ENCODE assay signal across 10 mouse cellular contexts in genomic region chr4:32923891-32924294, GRCm38 (mm10). TPM values are rescaled to one million over a fixed set of nuclear protein-coding genes. Genes with fewer than 3 reads are reported as not detected.
DNase-seq lines count a peak whose midpoint lies in the region; ATAC-seq and TF ChIP-seq lines count a peak whose summit lies in the region.
"Had no signal": no experiment of that assay in that cellular context is flagged by ENCODE, and none has a peak within 500 bp of the region (broad histone marks: within the 10 kb centered on the region; RNA-seq: fewer than 3 reads in every experiment).

No protein-coding gene starts in this region.

- TF ChIP-seq POLR2A in ES-Bruce4 (IDR thresholded peaks at IDR 0.05; ENCODE audit: insufficient read depth, low read length), result no peak

- ATAC-seq in hindbrain, postnatal 0 days, result 0 out of 2 replicates have a peak, but pooled peaks have one; percentile 34
- ATAC-seq in intestine, postnatal 0 days, result no peak

- H3K9ac ChIP-seq in ES-Bruce4 (ENCODE audit: low read depth, poor library complexity, severe bottlenecking), result peak overlapping the region; percentile 11; the same call in 1 of the 2 replicates
- H3K9ac ChIP-seq in hindbrain, postnatal 0 days (replicated peaks; ENCODE audit: low read length), result no peak overlapping the region
- H3K9ac ChIP-seq in intestine, postnatal 0 days (ENCODE audit: low read depth, low read length), result no peak overlapping the region
- H3K9ac ChIP-seq: liver, embryonic 15.5 days had no signal

- peak overlapping the region; percentile 27 for H3K4me2 ChIP-seq in hindbrain, postnatal 0 days (ENCODE audit: low read depth, low read length)
- no peak overlapping the region for H3K4me2 ChIP-seq in intestine, postnatal 0 days (replicated peaks; ENCODE audit: low read depth)
- H3K4me2 ChIP-seq: liver, embryonic 15.5 days had no signal

- WGBS in forebrain, embryonic 10.5 days, result 10% methylated on average over 9 of the region's 9 CpGs
- 18% methylated on average over 9 of the region's 9 CpGs for WGBS in hindbrain, postnatal 0 days
- 57% methylated on average over 9 of the region's 9 CpGs for WGBS in intestine, postnatal 0 days

- H3K9me3 ChIP-seq in E14TG2a.4 (ENCODE audit: low read length) (no peaks in the 10 kb centered on the region), ES-Bruce4 (replicated peaks; ENCODE audit: control insufficient read depth, insufficient read depth, low read length, poor library complexity, severe bottlenecking) (no peaks in the 10 kb centered on the region)
- H3K9me3 ChIP-seq in forebrain, embryonic 10.5 days, result no peaks in the 10 kb centered on the region
- no peaks in the 10 kb centered on the region for H3K9me3 ChIP-seq in hindbrain, postnatal 0 days (ENCODE audit: low read length)
- no peaks in the 10 kb centered on the region for H3K9me3 ChIP-seq in intestine, postnatal 0 days (ENCODE audit: control insufficient read depth)
- H3K9me3 ChIP-seq: liver, embryonic 15.5 days had no signal

- H3K4me1 ChIP-seq in E14TG2a.4 (replicated peaks; ENCODE audit: low read depth, low read length), result peaks cover 78% of the 10 kb centered on the region
- H3K4me1 ChIP-seq in ES-Bruce4 (ENCODE audit: control insufficient read depth, insufficient read depth, low read length), result peaks cover 3% of the 10 kb centered on the region
- H3K4me1 ChIP-seq in forebrain, embryonic 10.5 days, result peaks cover 50% of the 10 kb centered on the region
- H3K4me1 ChIP-seq in hindbrain, postnatal 0 days (ENCODE audit: insufficient read depth, low read length), result peaks cover 4% of the 10 kb centered on the region; the same call in 1 of the 2 replicates
- H3K4me1 ChIP-seq in intestine, postnatal 0 days (replicated peaks; ENCODE audit: control insufficient read depth, insufficient read depth, low read length), result no peaks in the 10 kb centered on the region
- H3K4me1 ChIP-seq: liver, embryonic 15.5 days had no signal

- peak overlapping the region; percentile 96 for H3K27ac ChIP-seq in ES-Bruce4 (ENCODE audit: insufficient read depth, low read length)
- peak overlapping the region; percentile 87 for H3K27ac ChIP-seq in forebrain, embryonic 10.5 days
- no peak overlapping the region for H3K27ac ChIP-seq in hindbrain, postnatal 0 days
- no peak overlapping the region for H3K27ac ChIP-seq in intestine, postnatal 0 days (ENCODE audit: low read depth, low read length)
- H3K27ac ChIP-seq: liver, embryonic 15.5 days had no signal

- H3K27me3 ChIP-seq in E14TG2a.4 (ENCODE audit: insufficient read depth, low read length), result no peaks in the 10 kb centered on the region
- H3K27me3 ChIP-seq in ES-Bruce4 (ENCODE audit: control insufficient read depth, insufficient read depth, low read length, poor library complexity, severe bottlenecking), result no peaks in the 10 kb centered on the region
- H3K27me3 ChIP-seq in forebrain, embryonic 10.5 days (ENCODE audit: poor library complexity, severe bottlenecking), result no peaks in the 10 kb centered on the region
- H3K27me3 ChIP-seq in hindbrain, postnatal 0 days (ENCODE audit: insufficient read depth, low read length), result no peaks in the 10 kb centered on the region
- no peaks in the 10 kb centered on the region for H3K27me3 ChIP-seq in intestine, postnatal 0 days (replicated peaks; ENCODE audit: control insufficient read depth, insufficient read depth, low read length)

- H3K4me3 ChIP-seq in E14TG2a.4 (replicated peaks; ENCODE audit: low read length) (peak overlapping the region; percentile 67), ES-Bruce4 (ENCODE audit: low read depth, low read length) (no peak overlapping the region)
- H3K4me3 ChIP-seq in forebrain, embryonic 10.5 days, result peak overlapping the region; percentile 36
- H3K4me3 ChIP-seq in hindbrain, postnatal 0 days (ENCODE audit: low read length), result no peak overlapping the region
- H3K4me3 ChIP-seq in intestine, postnatal 0 days (ENCODE audit: low read depth, low read length), result no peak overlapping the region
- H3K4me3 ChIP-seq: liver, embryonic 15.5 days had no signal

- H3K36me3 ChIP-seq in E14TG2a.4 (ENCODE audit: insufficient read depth, low read length) (no peaks in the 10 kb centered on the region), ES-Bruce4 (ENCODE audit: control insufficient read depth, insufficient read depth, low read length, poor library complexity, severe bottlenecking) (no peaks in the 10 kb centered on the region)
- H3K36me3 ChIP-seq in forebrain, embryonic 10.5 days (replicated peaks), result peaks cover 3% of the 10 kb centered on the region; the same call in 1 of the 2 replicates
- no peaks in the 10 kb centered on the region for H3K36me3 ChIP-seq in hindbrain, postnatal 0 days (ENCODE audit: insufficient read depth, low read length)
- no peaks in the 10 kb centered on the region for H3K36me3 ChIP-seq in intestine, postnatal 0 days (ENCODE audit: control insufficient read depth, insufficient read depth)
- H3K36me3 ChIP-seq: liver, embryonic 15.5 days had no signal

- peak; percentile 66; the same call in 1 of the 2 replicates for TF ChIP-seq EP300 in ES-Bruce4 (IDR thresholded peaks at IDR 0.05; ENCODE audit: insufficient read depth, low read depth, low read length)

- TF ChIP-seq CTCF in E14TG2a.4 (conservative IDR thresholded peaks at IDR 0.05; ENCODE audit: low read length) (no peak), ES-Bruce4 (IDR thresholded peaks at IDR 0.05; ENCODE audit: low read depth, low read length) (no peak)
- no peak for TF ChIP-seq CTCF in hindbrain, postnatal 0 days (IDR thresholded peaks at IDR 0.05; ENCODE audit: low read depth)
- no peak for TF ChIP-seq CTCF in intestine, postnatal 0 days (IDR thresholded peaks at IDR 0.05; ENCODE audit: low read depth)

- peak; percentile 41 for DNase-seq in forebrain, embryonic 10.5 days (ENCODE audit: extremely low spot score, low spot score)
- no peak for DNase-seq in hindbrain, postnatal 0 days (ENCODE audit: low spot score)
- no peak for DNase-seq in spleen, postnatal 4 days (ENCODE audit: low spot score in 2 of 2)
- DNase-seq in adrenal gland, adult 18-20 months (ENCODE audit: low spot score in 2 of 2), result no peak
- DNase-seq in thymus, postnatal 25 days, result no peak
- DNase-seq: kidney, adult 8-10 months had no signal

RNA-seq across cellular contexts. Expression of gene Ankrd6, which starts 26.7 kb away (rescaled TPM):
- polyA plus RNA-seq in ES-Bruce4 (2011; ENCODE audit: insufficient read depth, insufficient read length, low read depth, missing spikeins), result 11.8 and 12.0 TPM in 2 replicates
- polyA plus RNA-seq in forebrain, embryonic 10.5 days (2016; fragmentation: Nextera tagmentation; extraction: Ambion mirVana), result 11.9 and 12.4 TPM in 2 replicates
- 26.5 and 32.3 TPM in 2 replicates for total RNA-seq in hindbrain, postnatal 0 days (2014; rRNA removed)
- 17.3 and 18.3 TPM in 2 replicates for polyA plus RNA-seq in hindbrain, postnatal 0 days (2015; fragmentation: Nextera tagmentation; extraction: Ambion mirVana)
- total RNA-seq in adrenal gland, adult 18-20 months (2021), result 1 to 10 TPM; 2.0 to 3.3 TPM
- 1.3 and 1.6 TPM in 2 replicates for polyA plus RNA-seq in intestine, postnatal 0 days (2015; fragmentation: Nextera tagmentation; extraction: Ambion mirVana)

RNA-seq across cellular contexts. Expression of gene Rragd, which starts 58.9 kb away (rescaled TPM):
- 27.0 and 27.2 TPM in 2 replicates for polyA plus RNA-seq in ES-Bruce4 (2011; ENCODE audit: insufficient read depth, insufficient read length, low read depth, missing spikeins)
- 25.6 and 26.9 TPM in 2 replicates for polyA plus RNA-seq in forebrain, embryonic 10.5 days (2016; fragmentation: Nextera tagmentation; extraction: Ambion mirVana)
- 37.1 and 37.5 TPM in 2 replicates for total RNA-seq in hindbrain, postnatal 0 days (2014; rRNA removed)
- 26.1 and 29.3 TPM in 2 replicates for polyA plus RNA-seq in hindbrain, postnatal 0 days (2015; fragmentation: Nextera tagmentation; extraction: Ambion mirVana)
- total RNA-seq in adrenal gland, adult 18-20 months (2021), result 10 to 100 TPM; 16.1 to 21.1 TPM
- polyA plus RNA-seq in intestine, postnatal 0 days (2015; fragmentation: Nextera tagmentation; extraction: Ambion mirVana), result 51.9 and 56.4 TPM in 2 replicates

Comparison
In these comparisons a context has a peak if more than half of its experiments do, and no peak if none do; other contexts are left out.
1. H3K4me3 ChIP-seq: peak in E14TG2a.4 (single experiment) and forebrain, embryonic 10.5 days (single experiment); none in ES-Bruce4 (single experiment), hindbrain, postnatal 0 days (single experiment) and intestine, postnatal 0 days (single experiment).
2. H3K27ac ChIP-seq: peak in ES-Bruce4 (single experiment) and forebrain, embryonic 10.5 days (single experiment); none in hindbrain, postnatal 0 days (single experiment) and intestine, postnatal 0 days (single experiment).